Mouse (Mus musculus): Measurements from ENCODE around the gene Akap6.

- TF ChIP-seq CTCF (conservative IDR thresholded peaks at IDR 0.05 in 1 of 2, IDR thresholded peaks at IDR 0.05 in 1 of 2; ENCODE audit: low read depth in 2 of 2, low read length in 2 of 2) (no peak), TBP (conservative IDR thresholded peaks at IDR 0.05; ENCODE audit: low read depth, low read length) (no peak), POLR2A (IDR thresholded peaks at IDR 0.05; ENCODE audit: low read depth, low read length) (no peak), JUN (IDR thresholded peaks at IDR 0.05; ENCODE audit: insufficient read depth, low read depth, low read length) (no peak), NRF1 (IDR thresholded peaks at IDR 0.05; ENCODE audit: low read depth, low read length) (no peak), JUND (conservative IDR thresholded peaks at IDR 0.05; ENCODE audit: low read depth, low read length) (no peak), MXI1 (IDR thresholded peaks at IDR 0.05; ENCODE audit: low read depth, low read length) (no peak), CHD2 (IDR thresholded peaks at IDR 0.05; ENCODE audit: low read length) (no peak), USF1 (IDR thresholded peaks at IDR 0.05; ENCODE audit: low read depth, low read length) (no peak), GABPA (IDR thresholded peaks at IDR 0.05; ENCODE audit: insufficient replicate concordance, low read depth, low read length) (no peak), ZMIZ1 (IDR thresholded peaks at IDR 0.05; ENCODE audit: low read depth, low read length) (no peak)
Measured at GRCm38 (mm10) chr12:52868000-52868624, 168.9 kb downstream of the Akap6 start.
